Mouse (Mus musculus) gastrocnemius, adult 8-10 months (tissue): ENCODE results near the gene Olfr497. TPM values are rescaled to one million over a fixed set of nuclear protein-coding genes. Genes with fewer than 3 reads are reported as not detected.

Experiments
- DNase-seq, 2 experiments: peaks; one replicate each; pipeline ENCODE4 v3.0.0; 2022; ENCODE audit warnings: low spot score in 2 of 2
- total RNA-seq, 4 experiments: library from RNA; stranded (reverse); gene quantifications; 2 replicates each; pipeline ENCODE4 v1.2.4; 2022

Gene Olfr497
- total RNA-seq: not detected

DNA sequence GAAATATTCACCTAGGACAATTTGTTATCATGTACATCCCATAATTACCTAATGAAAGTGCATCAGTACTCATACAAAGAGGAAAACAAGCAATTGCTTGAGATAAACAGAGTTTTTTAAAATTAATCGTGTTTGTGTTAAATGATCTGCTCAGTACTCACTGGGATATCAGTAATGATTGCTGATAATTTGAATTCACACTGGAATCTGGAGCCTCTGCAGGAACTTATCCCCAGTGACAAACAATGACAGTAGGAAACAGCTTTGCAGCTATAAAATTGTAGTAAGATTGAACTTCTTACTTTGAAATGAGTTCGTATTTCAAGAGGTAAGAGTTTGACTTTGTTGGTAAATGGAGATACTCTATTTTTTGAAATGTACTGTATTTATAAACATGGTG is at the start of gene Olfr497:
Olfr497 (plus strand) TSS at position 301 of the 400 bp plus-strand sequence.
- DNase-seq: no peak

- no peak for DNase-seq
Measured at GRCm38 (mm10) chr7:108392867-108393266, 27.4 kb upstream of the Olfr497 start, which contains the start of gene Olfr495. Gene Olfr495, plus strand, starts transcription at chr7:108393167.

- DNase-seq: no peak
Measured at GRCm38 (mm10) chr7:108465026-108465425, 44.8 kb downstream of the Olfr497 start, which contains the start of gene Olfr498. Gene Olfr498, plus strand, starts transcription at chr7:108465326.

Other genes with a start within 250 kb of the Olfr497 start
- not detected for gene Olfr486, start 247.7 kb upstream of the Olfr497 start, total RNA-seq
- not detected for gene Olfr487, start 205.8 kb upstream of the Olfr497 start, total RNA-seq
- gene Olfr488, start 162.1 kb upstream of the Olfr497 start, total RNA-seq: not detected
- gene Olfr490, start 131.5 kb upstream of the Olfr497 start, total RNA-seq: not detected
- not detected for gene Olfr491, start 107.0 kb upstream of the Olfr497 start, total RNA-seq
- not detected for gene Olfr492, start 96.7 kb upstream of the Olfr497 start, total RNA-seq
- gene Olfr493, start 73.4 kb upstream of the Olfr497 start, total RNA-seq: not detected
- not detected for gene Olfr494, start 55.1 kb upstream of the Olfr497 start, total RNA-seq
- not detected for gene Olfr495, start 27.3 kb upstream of the Olfr497 start, total RNA-seq
- gene Olfr498, start 44.9 kb downstream of the Olfr497 start, total RNA-seq: not detected
- gene Olfr502, start 104.6 kb downstream of the Olfr497 start, total RNA-seq: not detected
- not detected for gene Olfr503, start 124.1 kb downstream of the Olfr497 start, total RNA-seq
- not detected for gene Olfr504, start 145.4 kb downstream of the Olfr497 start, total RNA-seq
- not detected for gene Olfr506, start 190.4 kb downstream of the Olfr497 start, total RNA-seq
- gene Olfr507, start 201.4 kb downstream of the Olfr497 start, total RNA-seq: not detected
- gene Olfr508, start 209.6 kb downstream of the Olfr497 start, total RNA-seq: not detected
- gene Olfr509, start 231.5 kb downstream of the Olfr497 start, total RNA-seq: not detected
- gene Olfr510, start 246.0 kb downstream of the Olfr497 start, total RNA-seq: not detected